Mouse (Mus musculus) liver, embryonic 13.5 days (tissue): ENCODE data around the gene Cbr4. TPM values are rescaled to one million over a fixed set of nuclear protein-coding genes. Genes with fewer than 3 reads are reported as not detected.

ENCODE experiments used
- ATAC-seq: fragments of 200-750 bp; cut with Nextera tagmentation; 2 replicates; pipeline ENCODE4 v1.8.0; 2017; ENCODE audit warnings: low read depth, mild to moderate bottlenecking, moderate number of reproducible peaks, moderate library complexity
- DNase-seq: peaks from one replicate; pipeline ENCODE4 v3.0.0; 2022
- H3K27ac ChIP-seq: fragments of 300-500 bp; sonication (generic); 2 replicates; pipeline ENCODE4 v1.5.1; 2015; ENCODE audit warnings: moderate library complexity, mild to moderate bottlenecking, inconsistent platforms
- H3K27me3 ChIP-seq: fragments of 300-500 bp; sonication (generic); 2 replicates; pipeline ENCODE4 v1.6.1; 2015; ENCODE audit warnings: mild to moderate bottlenecking, inconsistent platforms
- H3K36me3 ChIP-seq: fragments of 300-500 bp; sonication (generic); 2 replicates; pipeline ENCODE4 v1.6.1; 2015; ENCODE audit warnings: mild to moderate bottlenecking, inconsistent platforms
- H3K4me1 ChIP-seq: fragments of 300-500 bp; sonication (generic); replicated peaks from 2 replicates; pipeline ENCODE4 v1.6.1; 2015; ENCODE audit warnings: inconsistent platforms
- H3K4me2 ChIP-seq: fragments of 300-500 bp; sonication (generic); 2 replicates; pipeline ENCODE4 v1.6.1; 2015; ENCODE audit warnings: inconsistent platforms, mild to moderate bottlenecking, moderate library complexity
- H3K4me3 ChIP-seq: fragments of 300-500 bp; sonication (generic); replicated peaks from 2 replicates; pipeline ENCODE4 v1.5.1; 2015; ENCODE audit warnings: mild to moderate bottlenecking, inconsistent platforms
- H3K9ac ChIP-seq: fragments of 300-500 bp; sonication (generic); 2 replicates; pipeline ENCODE4 v1.6.1; 2015; ENCODE audit warnings: mild to moderate bottlenecking, inconsistent platforms
- H3K9me3 ChIP-seq: fragments of 300-500 bp; sonication (generic); replicated peaks from 2 replicates; pipeline ENCODE4 v1.6.1; 2016; ENCODE audit warnings: inconsistent platforms
- WGBS: fragments of 180-500 bp; shearing (Covaris S2); methylation state at CpG from one replicate; pipeline ENCODE4 v1.1.7; 2015; ENCODE audit not compliant: insufficient replicate concordance; 5-methylcytosine and 5-hydroxymethylcytosine counted together
- polyA plus RNA-seq: library from polyadenylated mRNA; unstranded; fragments of >200 nt; fragmentation: Nextera tagmentation; extraction: Ambion mirVana; gene quantifications from 2 replicates; pipeline ENCODE4 v1.2.1, GENCODE M21; 2015

The Cbr4 gene
- polyA plus RNA-seq, 1 experiment from 2014 or later, result 21.9 TPM

DNA sequence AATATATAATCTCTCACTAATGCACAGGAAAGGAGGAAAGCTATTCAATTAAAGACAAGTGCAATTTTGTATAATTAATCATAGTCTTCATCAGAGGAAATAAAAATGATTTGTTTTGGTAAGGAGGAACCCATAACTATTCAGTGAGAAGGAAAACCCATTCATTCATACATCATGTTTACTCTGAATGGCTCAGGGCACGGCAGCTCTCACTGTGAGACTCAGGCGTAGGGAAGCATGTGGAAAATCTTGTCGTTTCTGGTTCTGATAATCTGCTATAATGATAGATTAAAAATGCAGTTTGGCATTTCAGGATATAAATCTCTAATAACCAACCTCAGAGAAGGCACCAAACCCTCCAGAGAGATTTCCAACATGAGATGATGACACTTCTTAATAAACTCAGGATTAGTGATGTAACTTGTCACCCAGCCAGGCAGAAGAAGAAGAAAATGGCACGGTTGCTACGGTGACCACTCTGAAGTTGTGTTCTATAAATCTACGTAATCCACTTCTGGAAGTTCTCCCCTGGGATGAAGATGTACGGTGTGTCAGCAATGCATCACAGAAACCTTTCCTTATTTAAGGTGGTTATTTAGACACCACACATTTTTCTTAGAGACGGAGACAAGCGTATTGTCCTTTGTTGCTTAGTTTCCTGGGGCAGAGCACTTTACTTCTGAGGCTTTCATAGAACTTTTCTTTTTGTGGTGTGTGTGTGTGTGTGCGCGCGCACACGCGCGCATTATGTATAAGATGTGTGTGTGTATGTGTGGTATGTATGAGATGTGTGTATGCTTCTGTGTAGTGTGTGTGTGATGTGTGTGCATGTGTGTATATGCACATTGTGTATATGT is 20.6 kb upstream of the Cbr4 start:
- no peaks in the 10 kb centered on the region for H3K27me3 ChIP-seq
- ATAC-seq, result no peak
- WGBS, result 83% methylated on average over 15 of the region's 15 CpGs

DNA sequence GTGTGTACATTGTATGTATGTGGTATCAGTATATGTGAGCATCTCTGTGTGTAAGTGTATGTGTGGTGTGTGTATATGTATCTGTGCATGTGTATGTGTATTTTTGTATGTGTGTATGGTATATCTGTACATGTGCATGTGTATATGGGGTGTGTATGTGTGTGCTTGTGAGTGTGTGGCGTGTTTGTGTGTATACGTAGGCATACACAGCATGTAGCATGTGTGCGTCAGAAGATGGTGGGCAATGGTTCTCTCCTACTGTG is 20.1 kb upstream of the Cbr4 start:
- 72% methylated on average over 3 of the region's 3 CpGs for WGBS
- H3K27ac ChIP-seq, result no peak overlapping the region
- H3K36me3 ChIP-seq, result no peaks in the 10 kb centered on the region
- no peaks in the 10 kb centered on the region for H3K4me1 ChIP-seq
- H3K27me3 ChIP-seq, result no peaks in the 10 kb centered on the region
- no peak overlapping the region for H3K4me2 ChIP-seq
- no peak for ATAC-seq
- no peak overlapping the region for H3K9ac ChIP-seq
- no peak overlapping the region for H3K4me3 ChIP-seq
- no peak for DNase-seq
- no peaks in the 10 kb centered on the region for H3K9me3 ChIP-seq

More for the DNA sequence above, 20.6 kb upstream of the Cbr4 start:
- DNase-seq, result no peak
- no peak overlapping the region for H3K4me3 ChIP-seq
- H3K36me3 ChIP-seq, result no peaks in the 10 kb centered on the region
- no peak overlapping the region for H3K4me2 ChIP-seq
- H3K9me3 ChIP-seq, result no peaks in the 10 kb centered on the region
- H3K4me1 ChIP-seq, result no peaks in the 10 kb centered on the region
- no peak overlapping the region for H3K9ac ChIP-seq
- no peak overlapping the region for H3K27ac ChIP-seq

- Histone ChIP-seq H3K36me3 (no peaks in the 10 kb centered on the region), H3K4me1 (no peaks in the 10 kb centered on the region), H3K9ac (no peak overlapping the region), H3K27ac (no peak overlapping the region), H3K4me3 (no peak overlapping the region), H3K27me3 (no peaks in the 10 kb centered on the region), H3K9me3 (no peaks in the 10 kb centered on the region), H3K4me2 (no peak overlapping the region)
- no peak for DNase-seq
- WGBS, result 63% methylated on average over 4 of the region's 4 CpGs
- ATAC-seq, result no peak
Observed at GRCm38 (mm10) chr8:61470213-61470612, 17.3 kb upstream of the Cbr4 start.

GRCm38 (mm10) chr8:61475251-61475673 is 12.3 kb upstream of the Cbr4 start:
- no peaks in the 10 kb centered on the region for H3K9me3 ChIP-seq
- no peak overlapping the region for H3K4me2 ChIP-seq
- no peaks in the 10 kb centered on the region for H3K27me3 ChIP-seq
- H3K27ac ChIP-seq, result no peak overlapping the region
- no peak overlapping the region for H3K9ac ChIP-seq
- DNase-seq, result no peak
- no peaks in the 10 kb centered on the region for H3K4me1 ChIP-seq
- H3K36me3 ChIP-seq, result no peaks in the 10 kb centered on the region
- no peak overlapping the region for H3K4me3 ChIP-seq
- ATAC-seq, result no peak
- WGBS, result 56% methylated on average over 6 of the region's 6 CpGs

DNA sequence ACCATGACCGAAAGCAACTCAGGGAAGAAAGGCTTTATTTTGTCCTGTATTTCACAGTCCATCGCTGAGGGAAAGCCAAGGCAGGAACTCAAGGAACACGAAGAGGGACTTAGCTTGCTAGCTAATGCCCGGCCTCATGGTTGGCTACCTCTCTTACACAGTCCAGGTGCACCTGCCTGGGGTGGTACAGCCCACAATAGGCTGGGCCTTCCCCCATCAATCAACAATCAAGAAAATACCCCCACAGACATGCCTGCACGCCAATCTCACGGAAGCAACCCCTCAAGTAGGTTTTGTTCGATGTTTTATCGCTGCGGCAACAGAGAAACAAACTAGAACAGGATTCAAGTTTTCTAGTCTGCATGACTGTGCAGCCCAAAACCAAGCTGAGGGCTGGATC is 11.4 kb upstream of the Cbr4 start:
- Histone ChIP-seq H3K4me2 (no peak overlapping the region), H3K27ac (no peak overlapping the region), H3K36me3 (no peaks in the 10 kb centered on the region), H3K4me3 (no peak overlapping the region), H3K27me3 (no peaks in the 10 kb centered on the region), H3K9me3 (no peaks in the 10 kb centered on the region), H3K4me1 (no peaks in the 10 kb centered on the region), H3K9ac (no peak overlapping the region)
- 79% methylated on average over 9 of the region's 9 CpGs for WGBS
- ATAC-seq (no peak), DNase-seq (no peak)

GRCm38 (mm10) chr8:61478150-61478549 is 9.4 kb upstream of the Cbr4 start:
- Histone ChIP-seq H3K9me3 (no peaks in the 10 kb centered on the region), H3K27me3 (no peaks in the 10 kb centered on the region), H3K36me3 (no peaks in the 10 kb centered on the region), H3K4me2 (no peak overlapping the region), H3K4me1 (no peaks in the 10 kb centered on the region), H3K4me3 (no peak overlapping the region), H3K9ac (no peak overlapping the region), H3K27ac (no peak overlapping the region)
- ATAC-seq (no peak), DNase-seq (no peak)
- 78% methylated on average over 4 of the region's 4 CpGs for WGBS

DNA sequence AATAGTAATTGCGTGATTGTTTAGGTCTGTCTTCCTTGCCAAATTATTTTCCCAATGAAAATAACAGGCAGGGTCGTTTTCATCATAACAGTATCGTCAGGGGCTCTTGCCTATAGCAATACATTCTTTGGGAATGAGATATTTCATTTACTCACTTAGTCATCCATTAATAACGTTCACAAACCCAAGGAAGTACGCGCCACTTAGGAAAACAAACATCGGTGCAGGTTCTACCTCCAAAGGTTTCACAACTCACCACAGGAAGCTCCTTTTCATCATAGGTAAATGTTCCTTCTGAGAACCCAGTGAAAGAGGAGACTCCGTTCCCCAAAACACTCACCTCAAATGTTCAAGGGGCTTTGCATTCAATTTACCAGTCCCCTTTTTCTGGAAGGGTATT is 8.7 kb upstream of the Cbr4 start:
- Histone ChIP-seq H3K4me2 (no peak overlapping the region), H3K4me1 (no peaks in the 10 kb centered on the region), H3K36me3 (no peaks in the 10 kb centered on the region), H3K9ac (no peak overlapping the region), H3K4me3 (no peak overlapping the region), H3K27ac (no peak overlapping the region), H3K27me3 (no peaks in the 10 kb centered on the region), H3K9me3 (no peaks in the 10 kb centered on the region)
- DNase-seq, result no peak
- no peak for ATAC-seq
- WGBS, result 69% methylated on average over 8 of the region's 8 CpGs

DNA sequence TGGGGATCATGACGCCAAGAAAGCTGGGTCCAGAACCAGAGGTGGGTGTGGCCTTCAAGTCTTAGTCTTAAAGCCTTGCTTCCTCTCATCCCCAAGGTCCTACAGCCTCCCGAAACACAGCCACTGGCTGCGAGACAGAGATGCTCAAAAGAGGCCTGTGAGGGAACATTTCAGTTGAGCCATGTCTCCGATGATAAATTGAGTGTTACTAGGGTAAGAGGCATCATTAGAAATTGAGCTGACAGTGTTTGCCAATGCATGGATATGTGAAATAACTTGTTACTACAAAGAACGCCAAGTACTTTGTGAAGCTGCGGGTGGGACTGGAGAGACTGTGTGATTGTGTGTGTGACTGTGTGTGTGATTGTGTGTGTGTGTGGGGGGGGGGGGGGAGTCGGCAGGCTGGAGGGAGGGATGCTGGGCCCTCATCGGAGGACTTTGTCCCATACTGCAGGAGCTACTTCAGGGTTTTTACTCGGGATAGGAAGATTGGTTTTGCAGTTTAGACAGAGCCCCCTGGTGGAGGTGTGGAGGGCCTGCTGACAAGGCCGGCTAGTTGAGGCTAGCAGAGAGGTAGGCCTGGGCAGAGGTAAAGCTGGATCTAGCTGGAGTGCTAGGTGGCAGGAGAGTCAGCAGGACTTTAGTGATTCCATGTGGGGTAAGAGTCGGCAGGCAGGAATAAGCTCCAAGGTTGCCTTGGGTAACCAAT is 7.9 kb upstream of the Cbr4 start:
- Histone ChIP-seq H3K36me3 (no peaks in the 10 kb centered on the region), H3K27ac (no peak overlapping the region), H3K9ac (no peak overlapping the region), H3K4me2 (no peak overlapping the region), H3K4me3 (no peak overlapping the region), H3K27me3 (no peaks in the 10 kb centered on the region), H3K4me1 (no peaks in the 10 kb centered on the region), H3K9me3 (no peaks in the 10 kb centered on the region)
- DNase-seq (peak; percentile 13), ATAC-seq (no peak; the same call in 1 of the 2 replicates)
- WGBS, result 48% methylated on average over 11 of the region's 11 CpGs

GRCm38 (mm10) chr8:61480260-61480967 is 7.1 kb upstream of the Cbr4 start:
- Histone ChIP-seq H3K9me3 (no peaks in the 10 kb centered on the region), H3K4me1 (no peaks in the 10 kb centered on the region), H3K4me2 (no peak overlapping the region), H3K27me3 (no peaks in the 10 kb centered on the region), H3K4me3 (no peak overlapping the region), H3K27ac (no peak overlapping the region), H3K36me3 (no peaks in the 10 kb centered on the region), H3K9ac (no peak overlapping the region)
- DNase-seq (no peak), ATAC-seq (no peak)
- WGBS, result 76% methylated on average over 14 of the region's 14 CpGs

DNA sequence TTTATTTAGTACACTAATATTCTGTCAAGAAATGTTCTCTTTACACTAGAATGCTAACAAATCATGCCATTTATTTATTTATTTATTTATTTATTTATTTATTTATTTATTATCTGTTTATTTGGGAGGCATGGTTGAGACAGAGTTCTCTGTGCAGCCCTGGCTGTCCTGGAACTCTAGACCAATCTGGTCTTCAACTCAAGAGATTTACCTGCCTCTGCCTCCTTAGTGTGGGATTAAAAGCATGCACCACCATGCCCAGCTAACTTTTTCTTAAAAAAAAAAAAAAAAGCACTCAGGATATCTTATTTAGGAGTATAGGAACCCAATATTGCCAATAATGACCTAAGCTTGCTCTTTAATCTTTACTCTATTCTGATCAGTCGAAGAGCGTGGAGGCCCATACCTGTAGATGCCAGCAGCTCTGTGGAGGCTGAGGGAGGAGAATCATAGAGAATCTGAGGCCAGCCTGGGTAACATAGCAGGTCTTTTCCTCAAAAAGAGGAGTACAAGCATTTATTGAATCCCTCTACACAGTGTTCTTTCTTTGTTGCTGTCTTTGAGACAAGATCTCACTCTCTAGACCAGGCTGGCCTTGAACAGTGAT is 508 bp upstream of the Cbr4 start:
- 94% methylated on average over 2 of the region's 2 CpGs for WGBS
- no peaks in the 10 kb centered on the region for H3K27me3 ChIP-seq
- no peaks in the 10 kb centered on the region for H3K9me3 ChIP-seq
- peaks cover 2% of the 10 kb centered on the region; the same call in 1 of the 2 replicates for H3K36me3 ChIP-seq
- no peak overlapping the region for H3K9ac ChIP-seq
- DNase-seq, result no peak
- peaks cover 5% of the 10 kb centered on the region for H3K4me1 ChIP-seq
- peak overlapping the region; percentile 66 for H3K4me3 ChIP-seq
- no peak overlapping the region for H3K27ac ChIP-seq
- H3K4me2 ChIP-seq, result peak overlapping the region; percentile 74; the same call in 1 of the 2 replicates
- ATAC-seq, result peak; percentile 8; the same call in 1 of the 2 replicates

GRCm38 (mm10) chr8:61488631-61489030 is 1.1 kb downstream of the Cbr4 start:
- Histone ChIP-seq H3K36me3 (peaks cover 8% of the 10 kb centered on the region), H3K27me3 (no peaks in the 10 kb centered on the region), H3K27ac (no peak overlapping the region), H3K4me3 (peak overlapping the region; percentile 66), H3K9ac (peak overlapping the region; percentile 78), H3K4me2 (peak overlapping the region; percentile 74), H3K4me1 (peaks cover 5% of the 10 kb centered on the region), H3K9me3 (no peaks in the 10 kb centered on the region)
- DNase-seq, result no peak
- ATAC-seq, result no peak
- 85% methylated on average over 8 of the region's 8 CpGs for WGBS
